Mouse (Mus musculus): Measurements from ENCODE around the gene Lnx2. TPM values are rescaled to one million over a fixed set of nuclear protein-coding genes. Genes with fewer than 3 reads are reported as not detected.

The Lnx2 gene
- polyA plus RNA-seq, 1 experiment, result 48.3 TPM

- H3K36me3 ChIP-seq (ENCODE audit: control insufficient read depth, insufficient read depth, low read length), result peaks cover 9% of the 10 kb centered on the region; the same call in 1 of the 2 replicates
- no peaks in the 10 kb centered on the region for H3K4me1 ChIP-seq (replicated peaks; ENCODE audit: control insufficient read depth, insufficient read depth, low read length)
- no peaks in the 10 kb centered on the region for H3K27me3 ChIP-seq (ENCODE audit: control insufficient read depth, insufficient read depth, low read length)
- no peak for TF ChIP-seq CTCF (IDR thresholded peaks at IDR 0.05; ENCODE audit: borderline replicate concordance, control insufficient read depth, extremely low read depth, insufficient read depth, low read length, poor library complexity)
- no peak for TF ChIP-seq POLR2A (IDR thresholded peaks at IDR 0.05; ENCODE audit: control insufficient read depth, extremely low read depth, insufficient read depth, low read length, poor library complexity)
- H3K4me3 ChIP-seq (ENCODE audit: control insufficient read depth, insufficient read depth, low read length), result no peak overlapping the region
- H3K27ac ChIP-seq (ENCODE audit: control insufficient read depth, insufficient read depth, low read length), result no peak overlapping the region
- no peak for DNase-seq
- 93% methylated on average over 7 of the region's 7 CpGs for WGBS
These were observed 38.4 kb upstream of the Lnx2 start for GRCm38 (mm10) chr5:147114738-147115137.

- Histone ChIP-seq H3K36me3 (ENCODE audit: control insufficient read depth, insufficient read depth, low read length) (peaks cover 12% of the 10 kb centered on the region), H3K27ac (ENCODE audit: control insufficient read depth, insufficient read depth, low read length) (no peak overlapping the region), H3K27me3 (ENCODE audit: control insufficient read depth, insufficient read depth, low read length) (no peaks in the 10 kb centered on the region), H3K4me3 (ENCODE audit: control insufficient read depth, insufficient read depth, low read length) (no peak overlapping the region), H3K4me1 (replicated peaks; ENCODE audit: control insufficient read depth, insufficient read depth, low read length) (no peaks in the 10 kb centered on the region)
- WGBS, result 96% methylated on average over 13 of the region's 13 CpGs
- no peak for DNase-seq
- TF ChIP-seq CTCF (IDR thresholded peaks at IDR 0.05; ENCODE audit: borderline replicate concordance, control insufficient read depth, extremely low read depth, insufficient read depth, low read length, poor library complexity) (no peak), POLR2A (IDR thresholded peaks at IDR 0.05; ENCODE audit: control insufficient read depth, extremely low read depth, insufficient read depth, low read length, poor library complexity) (no peak)
These were observed 32.6 kb upstream of the Lnx2 start for GRCm38 (mm10) chr5:147108861-147109591.

GRCm38 (mm10) chr5:147107276-147107675, 30.9 kb upstream of the Lnx2 start:
- H3K4me3 ChIP-seq (ENCODE audit: control insufficient read depth, insufficient read depth, low read length), result no peak overlapping the region
- H3K36me3 ChIP-seq (ENCODE audit: control insufficient read depth, insufficient read depth, low read length), result peaks cover 12% of the 10 kb centered on the region
- no peak for DNase-seq
- no peak for TF ChIP-seq CTCF (IDR thresholded peaks at IDR 0.05; ENCODE audit: borderline replicate concordance, control insufficient read depth, extremely low read depth, insufficient read depth, low read length, poor library complexity)
- TF ChIP-seq POLR2A (IDR thresholded peaks at IDR 0.05; ENCODE audit: control insufficient read depth, extremely low read depth, insufficient read depth, low read length, poor library complexity), result no peak
- no peaks in the 10 kb centered on the region for H3K27me3 ChIP-seq (ENCODE audit: control insufficient read depth, insufficient read depth, low read length)
- no peak overlapping the region for H3K27ac ChIP-seq (ENCODE audit: control insufficient read depth, insufficient read depth, low read length)
- H3K4me1 ChIP-seq (replicated peaks; ENCODE audit: control insufficient read depth, insufficient read depth, low read length), result no peaks in the 10 kb centered on the region
- whole genome bisulfite sequencing, result 95% methylated on average over 3 of the region's 3 CpGs

DNA sequence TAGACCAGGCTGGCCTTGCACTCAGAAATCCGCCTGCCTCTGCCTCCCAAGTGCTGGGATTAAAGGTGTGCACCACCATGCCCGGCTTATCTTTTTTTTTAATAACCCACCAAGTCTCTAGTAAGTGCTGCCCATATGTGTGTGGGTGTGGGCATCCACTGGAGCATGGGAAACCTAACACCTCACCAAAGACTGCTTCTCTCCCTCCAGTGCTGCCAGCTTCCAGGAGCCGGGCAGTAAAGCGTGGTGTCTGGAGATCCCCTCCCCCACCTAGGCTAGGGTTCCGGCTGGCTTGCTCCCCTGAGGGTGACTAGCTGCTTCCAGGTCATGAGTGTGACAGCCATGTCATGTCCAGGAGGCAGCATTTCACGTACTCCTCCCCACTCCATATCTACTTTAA, 25.9 kb upstream of the Lnx2 start:
- Histone ChIP-seq H3K27ac (ENCODE audit: control insufficient read depth, insufficient read depth, low read length) (no peak overlapping the region), H3K27me3 (ENCODE audit: control insufficient read depth, insufficient read depth, low read length) (no peaks in the 10 kb centered on the region), H3K36me3 (ENCODE audit: control insufficient read depth, insufficient read depth, low read length) (peaks cover 4% of the 10 kb centered on the region; the same call in 1 of the 2 replicates), H3K4me3 (ENCODE audit: control insufficient read depth, insufficient read depth, low read length) (no peak overlapping the region), H3K4me1 (replicated peaks; ENCODE audit: control insufficient read depth, insufficient read depth, low read length) (no peaks in the 10 kb centered on the region)
- no peak for TF ChIP-seq CTCF (IDR thresholded peaks at IDR 0.05; ENCODE audit: borderline replicate concordance, control insufficient read depth, extremely low read depth, insufficient read depth, low read length, poor library complexity)
- no peak for TF ChIP-seq POLR2A (IDR thresholded peaks at IDR 0.05; ENCODE audit: control insufficient read depth, extremely low read depth, insufficient read depth, low read length, poor library complexity)
- WGBS, result 96% methylated on average over 6 of the region's 6 CpGs
- no peak for DNase-seq

GRCm38 (mm10) chr5:147100180-147100579, 23.8 kb upstream of the Lnx2 start:
- Histone ChIP-seq H3K27me3 (ENCODE audit: control insufficient read depth, insufficient read depth, low read length) (no peaks in the 10 kb centered on the region), H3K36me3 (ENCODE audit: control insufficient read depth, insufficient read depth, low read length) (no peaks in the 10 kb centered on the region; the same call in 1 of the 2 replicates)
- WGBS, result 93% methylated on average over 2 of the region's 2 CpGs

GRCm38 (mm10) chr5:147098667-147099066, 22.3 kb upstream of the Lnx2 start:
- Histone ChIP-seq H3K27me3 (ENCODE audit: control insufficient read depth, insufficient read depth, low read length) (no peaks in the 10 kb centered on the region), H3K4me1 (replicated peaks; ENCODE audit: control insufficient read depth, insufficient read depth, low read length) (no peaks in the 10 kb centered on the region), H3K36me3 (ENCODE audit: control insufficient read depth, insufficient read depth, low read length) (no peaks in the 10 kb centered on the region), H3K4me3 (ENCODE audit: control insufficient read depth, insufficient read depth, low read length) (no peak overlapping the region), H3K27ac (ENCODE audit: control insufficient read depth, insufficient read depth, low read length) (no peak overlapping the region)
- no peak for DNase-seq
- 90% methylated on average over 7 of the region's 7 CpGs for WGBS
- TF ChIP-seq POLR2A (IDR thresholded peaks at IDR 0.05; ENCODE audit: control insufficient read depth, extremely low read depth, insufficient read depth, low read length, poor library complexity) (no peak), CTCF (IDR thresholded peaks at IDR 0.05; ENCODE audit: borderline replicate concordance, control insufficient read depth, extremely low read depth, insufficient read depth, low read length, poor library complexity) (no peak)

More at GRCm38 (mm10) chr5:147100180-147100579, 23.8 kb upstream of the Lnx2 start:
- Histone ChIP-seq H3K4me3 (ENCODE audit: control insufficient read depth, insufficient read depth, low read length) (no peak overlapping the region), H3K4me1 (replicated peaks; ENCODE audit: control insufficient read depth, insufficient read depth, low read length) (no peaks in the 10 kb centered on the region), H3K27ac (ENCODE audit: control insufficient read depth, insufficient read depth, low read length) (no peak overlapping the region)
- DNase-seq, result no peak
- TF ChIP-seq CTCF (IDR thresholded peaks at IDR 0.05; ENCODE audit: borderline replicate concordance, control insufficient read depth, extremely low read depth, insufficient read depth, low read length, poor library complexity) (no peak), POLR2A (IDR thresholded peaks at IDR 0.05; ENCODE audit: control insufficient read depth, extremely low read depth, insufficient read depth, low read length, poor library complexity) (no peak)
